Mouse (Mus musculus): Measurements from ENCODE around the gene Wfdc1.

Gene Wfdc1

DNA sequence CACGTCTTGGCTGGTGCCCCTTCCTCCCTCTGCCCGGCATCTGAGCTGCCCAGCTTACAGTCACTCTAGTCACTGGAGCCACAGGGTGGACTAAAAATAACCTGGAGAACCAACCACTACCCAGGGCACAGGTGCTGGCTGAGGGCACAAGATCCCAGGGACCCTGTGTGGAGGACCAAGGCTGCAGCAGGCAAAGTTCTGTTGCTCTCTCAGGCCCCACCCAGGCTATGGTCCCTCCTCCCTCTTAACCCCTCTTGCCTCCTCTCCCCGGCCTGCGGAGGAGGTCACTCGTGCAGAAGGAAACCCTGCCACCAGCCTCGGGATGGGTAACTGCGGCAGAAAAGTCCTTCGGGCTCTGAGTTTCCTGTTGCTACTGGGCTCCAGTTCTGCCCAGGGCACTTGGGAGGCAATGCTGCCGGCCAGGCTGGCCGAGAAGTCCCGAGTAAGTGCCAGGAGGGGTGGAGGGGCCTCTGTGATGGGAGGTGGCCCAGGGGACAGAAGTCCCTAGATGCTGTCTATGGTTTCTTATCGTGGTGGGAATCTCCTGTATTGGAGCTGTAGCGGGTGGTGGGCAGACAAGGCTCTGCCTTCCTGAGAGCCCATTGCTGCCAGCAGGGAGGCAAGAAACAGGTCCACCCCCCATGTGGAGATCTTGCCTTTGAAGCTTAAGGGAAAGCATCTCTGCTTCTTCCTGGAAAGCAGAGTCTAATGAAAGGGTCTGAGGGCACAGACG, at the start of gene Wfdc1:
Gene Wfdc1, plus strand, starts transcription at position 147 of the 733 bp plus-strand sequence.
- peak; percentile 42 for DNase-seq (ENCODE audit: low spot score)

DNA sequence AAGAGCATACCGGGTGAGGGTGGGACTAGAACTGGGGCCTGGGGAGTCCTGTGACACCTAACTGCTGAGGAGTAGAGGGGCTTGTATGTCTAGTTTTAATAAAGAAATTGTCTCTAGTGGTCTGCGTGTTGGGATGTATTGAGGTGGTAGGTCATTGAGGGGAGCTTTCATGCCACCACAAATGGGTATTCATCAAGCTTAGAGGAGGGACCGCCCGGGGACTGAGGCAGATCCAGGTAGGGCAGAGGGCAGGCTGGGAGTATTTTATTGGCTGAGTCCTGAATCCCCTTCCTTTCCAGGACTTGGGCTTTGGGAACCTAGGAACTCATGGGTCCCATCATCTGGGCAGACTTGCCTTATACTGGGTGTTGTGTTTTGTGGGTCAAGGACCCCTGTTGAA, 49.4 kb upstream of the Wfdc1 start:
- DNase-seq (ENCODE audit: low spot score) = no peak

GRCm38 (mm10) chr8:119617586-119617985, 48.6 kb upstream of the Wfdc1 start:
- no peak for DNase-seq (ENCODE audit: low spot score)

DNA sequence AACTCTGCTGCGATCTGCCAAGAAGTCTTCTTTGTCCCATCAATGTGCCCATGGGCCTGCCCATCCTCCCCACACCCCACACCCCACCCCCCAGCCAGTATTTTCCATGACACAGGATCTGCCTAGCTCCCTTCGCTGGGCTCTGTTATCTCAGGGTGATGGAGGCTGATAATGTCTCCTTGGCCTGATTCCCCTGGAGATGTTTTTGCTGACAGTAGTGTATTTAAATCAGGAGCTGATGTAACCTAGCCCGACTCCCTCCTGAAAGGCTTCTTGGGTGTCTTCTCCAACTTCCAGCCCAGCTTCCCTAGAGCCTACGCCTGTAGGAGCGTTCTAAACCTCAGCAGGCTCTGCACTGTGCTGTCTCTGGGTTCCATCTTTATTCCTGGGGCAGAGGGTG, 47.3 kb upstream of the Wfdc1 start:
- DNase-seq (ENCODE audit: low spot score) = no peak

- no peak for DNase-seq (ENCODE audit: low spot score)
Observed at GRCm38 (mm10) chr8:119620116-119620840, 45.9 kb upstream of the Wfdc1 start.

DNA sequence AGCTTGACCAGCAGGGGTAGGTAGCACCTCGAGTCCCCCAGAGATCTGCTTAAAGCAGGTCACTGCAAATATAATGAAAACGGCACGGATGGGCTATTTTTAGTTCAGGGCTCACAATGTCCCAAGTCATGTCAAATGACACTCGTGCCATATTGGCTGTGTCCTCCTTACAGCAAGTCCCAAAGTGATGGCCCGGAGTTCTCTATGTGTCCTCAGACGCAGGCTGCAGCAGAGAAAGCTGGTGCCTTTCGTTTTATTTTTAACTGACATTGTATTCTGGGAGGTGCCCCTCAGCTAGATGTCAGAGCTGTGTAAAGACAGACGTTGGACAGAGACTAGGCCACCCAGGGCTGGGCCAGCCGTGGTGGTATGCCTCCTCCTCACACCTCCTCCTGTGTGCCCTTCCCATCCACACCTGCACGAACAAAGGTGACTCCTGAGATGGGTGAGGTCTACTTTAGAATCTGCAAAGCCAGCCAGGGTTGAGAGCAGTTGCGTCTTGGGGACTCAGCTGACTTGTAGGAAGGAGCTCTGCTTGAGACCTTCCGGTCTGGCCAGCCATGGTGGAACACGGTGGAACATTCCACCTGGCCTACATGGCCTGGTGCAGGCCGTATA, 45.2 kb upstream of the Wfdc1 start:
- no peak for DNase-seq (ENCODE audit: low spot score)

GRCm38 (mm10) chr8:119622555-119622954, 43.6 kb upstream of the Wfdc1 start:
- DNase-seq (ENCODE audit: low spot score) = no peak

- no peak for DNase-seq (ENCODE audit: low spot score)
Observed at GRCm38 (mm10) chr8:119623061-119623460, 43.1 kb upstream of the Wfdc1 start.

- DNase-seq (ENCODE audit: low spot score) = no peak
Observed at GRCm38 (mm10) chr8:119623744-119624143, 42.4 kb upstream of the Wfdc1 start.

- no peak for DNase-seq (ENCODE audit: low spot score)
Observed at GRCm38 (mm10) chr8:119624916-119625315, 41.2 kb upstream of the Wfdc1 start.

DNA sequence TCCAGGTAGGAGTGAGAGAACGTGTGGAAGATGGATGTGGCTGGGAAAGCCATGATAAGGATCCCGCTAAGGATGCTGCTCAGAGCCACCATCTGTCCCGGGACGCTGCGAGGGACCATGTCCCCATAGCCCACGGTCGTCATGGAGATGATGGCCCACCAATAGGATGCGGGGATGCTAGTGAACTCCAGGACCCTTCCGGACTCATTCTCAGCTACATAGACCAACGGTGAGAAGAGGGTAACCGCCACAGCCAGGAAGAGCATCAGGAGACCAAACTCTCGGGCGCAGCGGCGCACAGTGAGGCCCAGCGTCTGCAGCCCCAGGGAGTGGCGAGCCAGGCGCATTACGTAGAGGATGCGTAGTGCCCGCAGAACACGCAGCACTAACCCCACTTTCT, 40.4 kb upstream of the Wfdc1 start:
- no peak for DNase-seq (ENCODE audit: low spot score)

- no peak for DNase-seq (ENCODE audit: low spot score)
Observed at GRCm38 (mm10) chr8:119627199-119627598, 39.0 kb upstream of the Wfdc1 start.

GRCm38 (mm10) chr8:119627613-119628359, 38.4 kb upstream of the Wfdc1 start:
- DNase-seq (ENCODE audit: low spot score) = no peak

DNA sequence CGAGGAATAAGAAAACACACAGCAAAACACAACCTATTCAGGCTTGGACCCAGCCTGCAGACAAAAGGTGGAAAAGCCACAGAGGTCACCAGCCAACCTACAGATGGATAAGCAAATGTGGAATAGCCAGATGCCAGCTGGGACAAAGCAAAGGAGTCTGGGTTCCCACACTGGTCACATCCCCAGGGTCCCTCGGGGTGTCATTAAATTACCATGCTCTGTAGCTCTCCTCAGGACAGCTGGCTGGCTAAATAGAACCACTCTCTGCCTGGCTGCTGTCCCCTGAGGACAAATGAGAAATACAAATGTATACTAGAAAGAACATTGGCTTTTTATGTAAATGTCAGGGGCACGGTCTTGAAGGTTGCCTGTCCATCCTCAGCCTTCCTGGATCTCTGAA, 35.3 kb upstream of the Wfdc1 start:
- no peak for DNase-seq (ENCODE audit: low spot score)

- DNase-seq (ENCODE audit: low spot score) = no peak
Observed at GRCm38 (mm10) chr8:119632246-119632645, 33.9 kb upstream of the Wfdc1 start.

DNA sequence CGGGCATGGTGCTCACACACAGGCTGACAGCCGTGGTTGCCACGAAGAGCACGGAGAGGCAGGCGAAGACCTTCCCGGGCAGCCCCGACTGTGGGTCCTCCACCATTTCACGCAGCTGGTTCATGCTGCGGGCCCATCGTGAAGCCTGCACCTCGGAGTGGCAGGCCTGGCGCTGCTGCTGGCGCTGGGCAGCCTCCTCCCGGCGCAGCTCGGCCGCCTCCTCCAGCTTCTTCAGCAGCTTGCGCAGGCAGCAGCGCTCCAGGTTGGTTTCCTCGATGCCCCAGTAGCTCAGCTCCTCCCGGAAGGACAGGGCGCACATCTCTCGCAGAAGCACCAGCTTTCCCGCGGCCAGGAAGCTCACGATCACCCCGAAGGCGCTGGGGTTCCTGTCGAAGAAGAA, 33.3 kb upstream of the Wfdc1 start:
- DNase-seq (ENCODE audit: low spot score) = no peak

DNA sequence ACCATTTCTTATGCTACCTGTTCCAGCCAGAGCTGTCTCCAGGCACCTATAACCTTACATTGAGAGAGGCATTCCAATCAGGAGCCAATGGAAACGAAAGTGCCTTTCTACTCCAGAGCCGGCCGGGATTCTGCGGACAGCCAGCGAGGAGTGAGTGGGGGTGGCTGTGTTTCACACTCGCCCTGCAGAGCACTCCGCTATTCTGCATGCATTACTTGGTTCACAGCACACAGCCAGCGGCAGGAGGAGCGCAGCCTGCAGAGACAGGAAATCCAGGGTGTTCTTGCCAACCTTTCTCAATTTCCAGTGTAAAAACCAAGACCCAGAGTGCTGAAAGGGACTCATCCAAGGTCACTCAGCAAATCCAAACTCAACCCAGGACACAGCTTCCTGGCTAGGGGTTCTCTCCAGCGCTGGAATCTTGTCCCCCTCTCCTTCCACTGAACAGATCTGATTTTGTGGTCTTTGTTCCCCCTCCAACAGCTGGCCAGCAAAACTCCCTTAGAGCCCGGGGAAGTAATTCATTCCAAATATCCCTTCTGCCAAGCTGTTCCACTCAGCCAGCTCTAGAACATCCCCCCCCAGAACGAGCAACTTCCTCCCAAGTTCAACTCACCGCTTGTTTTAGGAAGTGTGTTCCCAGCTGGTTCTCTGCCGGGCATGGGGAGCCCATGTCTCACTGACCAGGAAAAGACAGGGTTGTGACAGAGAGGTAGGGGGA, 31.4 kb upstream of the Wfdc1 start:
- DNase-seq (ENCODE audit: low spot score) = no peak

- DNase-seq (ENCODE audit: low spot score) = no peak
Observed at GRCm38 (mm10) chr8:119635378-119635777, 30.8 kb upstream of the Wfdc1 start, which contains the start of gene Kcng4. Gene Kcng4, minus strand, starts transcription at chr8:119635680.

DNA sequence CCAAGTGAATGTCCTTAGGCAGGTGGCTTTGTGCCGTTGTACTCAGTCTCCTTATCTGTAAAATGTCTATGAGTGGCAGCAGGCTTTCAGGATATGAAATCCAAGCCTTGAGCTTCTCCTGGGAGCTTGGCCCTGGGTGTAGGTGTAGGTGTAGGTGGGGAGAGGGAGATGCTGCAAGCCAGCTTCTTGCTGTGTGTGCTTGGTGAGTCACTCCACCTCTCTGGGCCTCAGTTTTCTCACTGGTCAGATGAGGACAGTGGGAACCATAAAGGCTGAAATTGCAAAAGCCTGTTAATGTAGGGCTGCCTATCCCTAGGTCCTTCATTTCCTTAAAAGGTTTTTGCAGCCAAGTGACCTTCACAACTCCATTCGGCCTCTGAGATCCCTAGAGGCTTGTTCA, 30.2 kb upstream of the Wfdc1 start:
- DNase-seq (ENCODE audit: low spot score) = no peak

GRCm38 (mm10) chr8:119636766-119637165, 29.4 kb upstream of the Wfdc1 start:
- no peak for DNase-seq (ENCODE audit: low spot score)

DNA sequence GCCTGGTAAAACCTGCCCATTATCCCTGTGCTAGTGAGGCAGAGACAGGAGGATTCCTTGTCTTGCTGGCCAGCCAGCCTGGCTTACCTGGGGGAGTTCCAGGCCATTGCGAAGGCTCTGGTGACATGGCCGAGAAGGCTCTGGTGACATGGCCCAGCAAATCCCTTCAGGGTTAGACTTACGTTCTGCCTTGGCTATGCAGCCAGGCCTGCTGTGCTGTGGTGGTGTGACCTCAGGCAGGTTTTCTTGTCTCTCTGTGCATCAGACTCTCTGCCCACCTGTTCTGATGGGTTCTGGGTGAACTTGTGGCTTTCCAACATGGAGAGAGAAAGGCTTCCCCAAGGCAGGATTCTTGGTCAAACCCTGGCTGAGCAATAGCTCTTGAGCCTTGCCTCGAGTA, 28.8 kb upstream of the Wfdc1 start:
- DNase-seq (ENCODE audit: low spot score) = no peak

DNA sequence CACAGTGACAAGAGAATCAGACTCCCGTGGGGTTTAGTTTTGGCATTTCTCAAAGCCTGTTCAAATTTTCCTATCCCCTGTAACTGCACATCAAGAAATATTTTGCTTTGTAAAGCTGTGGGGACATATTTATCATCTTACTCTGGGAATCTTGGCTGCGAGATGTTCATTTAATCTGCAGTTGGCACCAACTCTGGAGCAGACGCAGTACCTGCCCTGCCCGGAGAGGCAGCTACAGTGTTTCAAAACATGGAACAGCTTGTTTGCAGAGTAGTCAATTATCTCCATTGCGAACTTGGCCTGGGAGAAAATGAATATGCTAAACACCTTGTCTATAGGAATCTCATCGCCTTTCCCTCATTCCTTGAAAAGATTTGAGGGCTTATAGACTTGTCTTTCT, 27.9 kb upstream of the Wfdc1 start:
- DNase-seq (ENCODE audit: low spot score) = peak; percentile 73
